Mouse (Mus musculus) forebrain, embryonic 15.5 days (tissue): ENCODE measurements at regions not wholly inside any gene's neighbourhood (a gene's known extent, or its start where the extent isn't known, plus 50 kb on each side); places are given as distances from the start of the nearest gene placed in this dataset.
A peak's percentile ranks its signal among the peaks of the same experiment; 100 is the strongest.

ENCODE experiments used
- ATAC-seq: fragments of 200-750 bp; cut with Nextera tagmentation; replicated peaks from 2 replicates; pipeline ENCODE4 v1.8.0; 2017; ENCODE audit warnings: mild to moderate bottlenecking, moderate TSS enrichment, moderate library complexity
- H3K27ac ChIP-seq: fragments of 300-500 bp; sonication (generic); replicated peaks from 2 replicates; pipeline ENCODE4 v1.5.1; 2015; ENCODE audit warnings: mild to moderate bottlenecking, inconsistent platforms
- H3K27me3 ChIP-seq: fragments of 300-500 bp; sonication (generic); 2 replicates; pipeline ENCODE4 v1.6.1; 2015; ENCODE audit warnings: inconsistent platforms
- H3K36me3 ChIP-seq: fragments of 300-500 bp; sonication (generic); 2 replicates; pipeline ENCODE4 v1.6.1; 2015; ENCODE audit warnings: mild to moderate bottlenecking, inconsistent platforms
- H3K4me1 ChIP-seq: fragments of 300-500 bp; sonication (generic); 2 replicates; pipeline ENCODE4 v1.6.1; 2015; ENCODE audit warnings: inconsistent platforms
- H3K4me2 ChIP-seq: fragments of 300-500 bp; sonication (generic); replicated peaks from 2 replicates; pipeline ENCODE4 v1.6.1; 2015; ENCODE audit warnings: mild to moderate bottlenecking, inconsistent platforms
- H3K4me3 ChIP-seq: fragments of 300-500 bp; sonication (generic); 2 replicates; pipeline ENCODE4 v1.5.1; 2015; ENCODE audit warnings: mild to moderate bottlenecking, inconsistent platforms
- H3K9ac ChIP-seq: fragments of 300-500 bp; sonication (generic); replicated peaks from 2 replicates; pipeline ENCODE4 v1.6.1; 2015; ENCODE audit warnings: mild to moderate bottlenecking, inconsistent platforms
- H3K9me3 ChIP-seq: fragments of 300-500 bp; sonication (generic); 2 replicates; pipeline ENCODE4 v1.6.1; 2016; ENCODE audit warnings: inconsistent platforms
- WGBS: fragments of 180-500 bp; shearing (Covaris S2); methylation state at CpG from one replicate; pipeline ENCODE4 v1.1.7; 2015; ENCODE audit warnings: mixed read lengths; 5-methylcytosine and 5-hydroxymethylcytosine counted together

- no peak overlapping the region for H3K4me2 ChIP-seq
- H3K9me3 ChIP-seq: no peaks in the 10 kb centered on the region
- WGBS: 86% methylated on average over 11 of the region's 11 CpGs
- H3K36me3 ChIP-seq: no peaks in the 10 kb centered on the region
- no peak overlapping the region for H3K27ac ChIP-seq
- peaks cover 7% of the 10 kb centered on the region for H3K4me1 ChIP-seq
- no peaks in the 10 kb centered on the region for H3K27me3 ChIP-seq
- no peak for ATAC-seq
- no peak overlapping the region for H3K9ac ChIP-seq
- H3K4me3 ChIP-seq: no peak overlapping the region
These were observed 327.7 kb downstream of the Med13l start for GRCm38 (mm10) chr5:118888131-118888530.

DNA sequence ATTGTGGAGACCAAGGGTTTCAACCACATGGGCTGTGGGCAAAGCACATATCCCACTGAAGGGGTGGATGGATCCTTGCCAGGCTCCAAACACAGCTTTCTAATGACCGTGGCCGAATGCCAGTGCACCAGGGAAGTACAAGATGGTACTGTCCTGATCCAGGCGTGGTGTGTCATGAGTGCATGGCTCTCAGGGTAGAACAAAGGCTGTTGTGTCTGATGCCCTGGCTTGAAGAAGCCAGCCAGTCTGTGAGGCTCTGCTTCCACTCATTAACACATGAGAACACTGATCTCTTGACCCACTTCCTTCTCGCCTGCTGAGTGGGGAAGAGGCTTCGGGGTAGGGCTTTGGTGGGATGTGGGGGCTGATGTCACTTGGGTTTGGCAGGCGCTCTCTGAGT, 330.7 kb downstream of the Med13l start:
- Histone ChIP-seq H3K27ac (no peak overlapping the region), H3K9me3 (no peaks in the 10 kb centered on the region), H3K36me3 (no peaks in the 10 kb centered on the region), H3K9ac (no peak overlapping the region), H3K4me1 (peaks cover 7% of the 10 kb centered on the region), H3K27me3 (no peaks in the 10 kb centered on the region), H3K4me2 (no peak overlapping the region), H3K4me3 (no peak overlapping the region)
- peak; percentile 73 for ATAC-seq
- 37% methylated on average over 6 of the region's 6 CpGs for whole genome bisulfite sequencing

DNA sequence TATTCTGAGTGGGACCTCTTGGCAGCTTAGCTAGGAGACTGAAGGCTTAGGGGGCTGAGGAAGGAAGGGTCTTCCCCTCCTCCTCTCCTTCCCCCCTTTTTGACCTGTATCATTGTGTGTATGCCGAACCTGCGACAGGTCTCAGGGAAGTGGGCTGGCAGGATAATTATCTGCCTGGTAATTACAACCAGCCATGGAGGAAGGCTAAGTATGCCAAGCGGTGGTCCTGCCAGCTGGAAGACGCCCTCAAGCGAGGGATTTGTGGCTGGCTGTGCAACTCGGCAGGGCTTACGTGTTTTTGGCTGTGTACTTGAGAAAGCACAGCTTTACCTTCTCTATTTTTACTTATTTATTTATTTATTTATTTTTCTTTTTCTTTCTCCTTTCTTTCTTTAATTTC, 347.7 kb downstream of the Med13l start:
- no peak overlapping the region for H3K9ac ChIP-seq
- no peaks in the 10 kb centered on the region for H3K36me3 ChIP-seq
- H3K27ac ChIP-seq: no peak overlapping the region
- ATAC-seq: no peak
- no peak overlapping the region for H3K4me3 ChIP-seq
- H3K4me2 ChIP-seq: no peak overlapping the region
- 0 out of 2 replicates have a peak, but pooled peaks cover 2% of the 10 kb centered on the region for H3K27me3 ChIP-seq
- peaks cover 3% of the 10 kb centered on the region for H3K4me1 ChIP-seq
- 28% methylated on average over 7 of the region's 7 CpGs for WGBS
- 0 out of 2 replicates have a peak, but pooled peaks cover 4% of the 10 kb centered on the region for H3K9me3 ChIP-seq

DNA sequence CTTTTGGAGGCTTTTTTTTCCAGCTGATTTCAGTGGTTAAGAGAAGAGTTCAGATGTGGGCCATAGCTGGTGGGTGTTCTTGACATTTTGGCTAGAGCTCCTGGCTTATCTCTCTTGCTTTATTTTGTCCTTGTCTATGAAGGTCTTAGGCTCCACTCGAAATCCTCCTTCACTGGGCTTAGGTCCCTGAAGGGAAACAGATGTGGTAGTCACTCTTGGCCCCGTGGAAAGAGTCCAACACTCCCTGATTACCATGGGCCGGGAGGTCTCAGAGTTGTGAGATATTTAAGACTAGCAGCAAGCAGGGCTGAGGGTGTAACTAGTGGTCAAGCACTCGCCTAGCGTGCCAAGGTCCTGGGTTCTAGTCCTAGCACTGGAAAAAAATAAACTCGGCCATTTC, 349.3 kb downstream of the Med13l start:
- Histone ChIP-seq H3K36me3 (no peaks in the 10 kb centered on the region), H3K4me1 (peaks cover 3% of the 10 kb centered on the region), H3K27me3 (0 out of 2 replicates have a peak, but pooled peaks cover 2% of the 10 kb centered on the region), H3K4me2 (no peak overlapping the region), H3K9ac (no peak overlapping the region), H3K27ac (no peak overlapping the region), H3K4me3 (no peak overlapping the region), H3K9me3 (no peaks in the 10 kb centered on the region)
- 89% methylated on average over 6 of the region's 6 CpGs for WGBS
- no peak for ATAC-seq

GRCm38 (mm10) chr5:118914191-118914750, 353.8 kb downstream of the Med13l start:
- Histone ChIP-seq H3K9me3 (no peaks in the 10 kb centered on the region), H3K27ac (no peak overlapping the region), H3K36me3 (no peaks in the 10 kb centered on the region), H3K4me2 (no peak overlapping the region), H3K4me1 (no peaks in the 10 kb centered on the region), H3K9ac (no peak overlapping the region), H3K27me3 (0 out of 2 replicates have a peak, but pooled peaks cover 2% of the 10 kb centered on the region), H3K4me3 (no peak overlapping the region)
- ATAC-seq: no peak
- 23% methylated on average over 6 of the region's 6 CpGs for WGBS

DNA sequence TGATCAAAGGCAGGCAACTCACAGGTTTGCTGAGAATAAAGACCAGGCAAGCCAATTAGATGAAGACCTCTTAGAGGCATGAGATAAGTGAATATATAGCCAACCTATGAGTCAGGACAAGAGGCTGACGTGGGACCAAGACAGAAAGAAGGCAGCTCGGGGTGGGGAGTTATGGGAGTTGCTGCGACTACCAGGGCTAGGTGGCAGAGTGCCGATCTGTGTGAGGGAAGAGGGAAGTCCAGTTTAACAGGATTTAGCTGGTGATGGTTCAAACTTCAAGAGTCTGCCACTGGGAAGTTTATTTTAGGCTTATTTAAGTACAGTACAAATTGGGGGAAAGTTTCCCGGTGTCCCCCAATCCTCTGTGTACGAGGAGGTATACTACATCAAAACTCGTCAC, 362.9 kb downstream of the Med13l start:
- Histone ChIP-seq H3K36me3 (no peaks in the 10 kb centered on the region), H3K27me3 (no peaks in the 10 kb centered on the region), H3K4me3 (no peak overlapping the region), H3K9ac (no peak overlapping the region), H3K4me2 (no peak overlapping the region), H3K4me1 (no peaks in the 10 kb centered on the region), H3K9me3 (no peaks in the 10 kb centered on the region), H3K27ac (no peak overlapping the region)
- no peak for ATAC-seq
- WGBS: 93% methylated on average over 7 of the region's 7 CpGs

- Histone ChIP-seq H3K27me3 (0 out of 2 replicates have a peak, but pooled peaks cover 4% of the 10 kb centered on the region), H3K27ac (no peak overlapping the region), H3K4me1 (peaks cover 6% of the 10 kb centered on the region; the same call in 1 of the 2 replicates), H3K36me3 (no peaks in the 10 kb centered on the region), H3K9me3 (no peaks in the 10 kb centered on the region), H3K4me2 (no peak overlapping the region), H3K9ac (no peak overlapping the region), H3K4me3 (no peak overlapping the region)
- no peak for ATAC-seq
- 95% methylated on average over 4 of the region's 4 CpGs for WGBS
These were observed 368.6 kb downstream of the Med13l start for GRCm38 (mm10) chr5:118929037-118929436.

DNA sequence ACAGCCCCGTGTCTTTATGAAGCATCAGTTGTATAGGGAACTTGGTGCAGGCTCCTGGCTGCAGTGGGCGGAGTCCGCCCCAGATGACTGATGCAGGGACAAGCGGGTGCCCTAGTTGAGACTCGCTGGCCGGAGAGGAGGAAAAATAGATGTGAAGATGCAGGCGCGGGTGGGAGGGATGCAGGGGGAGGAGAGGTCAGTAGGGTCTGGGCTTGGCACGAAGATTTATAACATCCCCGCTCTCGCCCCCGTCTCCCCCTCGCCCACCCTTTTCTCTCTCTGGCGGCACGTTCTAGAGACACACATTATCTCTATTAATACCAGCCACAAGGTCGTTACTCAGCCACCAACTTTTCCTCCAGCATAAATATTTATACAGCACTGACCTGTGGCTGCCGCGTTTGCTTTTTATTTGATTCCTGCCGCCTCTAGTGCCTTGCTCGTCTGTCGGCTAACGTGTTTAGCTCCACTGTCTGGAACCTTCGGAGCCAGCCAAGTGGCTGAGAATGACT, 369.6 kb downstream of the Med13l start:
- no peaks in the 10 kb centered on the region for H3K36me3 ChIP-seq
- H3K9ac ChIP-seq: no peak overlapping the region
- 14% methylated on average over 23 of the region's 23 CpGs for WGBS
- no peaks in the 10 kb centered on the region for H3K9me3 ChIP-seq
- 0 out of 2 replicates have a peak, but pooled peaks cover 4% of the 10 kb centered on the region for H3K27me3 ChIP-seq
- peak overlapping the region; percentile 44 for H3K4me2 ChIP-seq
- peaks cover 6% of the 10 kb centered on the region; the same call in 1 of the 2 replicates for H3K4me1 ChIP-seq
- no peak overlapping the region for H3K27ac ChIP-seq
- peak overlapping the region; percentile 29 for H3K4me3 ChIP-seq
- ATAC-seq: no peak

DNA sequence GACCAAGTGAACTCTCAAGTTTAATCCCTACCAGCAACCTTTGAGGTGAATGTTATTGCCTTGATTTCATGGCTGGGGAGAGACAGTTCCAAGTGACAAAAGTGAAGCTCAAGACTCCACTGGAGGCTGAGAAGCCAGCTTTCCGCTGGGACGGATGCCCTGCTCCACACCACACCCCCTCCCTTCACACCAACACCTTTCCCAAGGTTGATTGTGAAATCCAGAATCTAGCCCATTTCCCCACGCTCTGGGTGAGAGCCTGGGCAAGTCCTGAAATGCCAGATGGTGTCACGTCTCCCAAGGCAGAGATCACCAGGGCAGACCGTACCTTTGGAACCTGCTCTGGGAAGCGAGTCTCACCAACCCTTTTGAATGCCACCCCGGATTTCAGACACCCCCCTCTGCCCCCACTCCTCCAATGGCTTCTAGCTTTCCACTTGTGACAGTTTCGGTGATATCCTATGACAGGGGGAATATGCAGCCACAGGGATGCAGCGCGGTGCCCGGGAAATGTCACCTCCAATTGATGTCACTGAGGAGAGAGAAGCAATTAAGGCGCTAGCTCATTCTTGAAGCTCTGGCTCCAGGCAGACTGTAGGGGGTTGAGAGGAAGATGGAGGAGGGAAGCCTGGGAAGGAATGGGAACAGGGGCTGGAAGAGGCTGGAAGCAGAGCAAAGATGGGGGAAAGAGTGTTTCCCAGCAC, 379.0 kb downstream of the Med13l start:
- Histone ChIP-seq H3K4me1 (peaks cover 6% of the 10 kb centered on the region; the same call in 1 of the 2 replicates), H3K36me3 (no peaks in the 10 kb centered on the region), H3K27ac (no peak overlapping the region), H3K4me2 (no peak overlapping the region), H3K27me3 (no peaks in the 10 kb centered on the region), H3K9me3 (no peaks in the 10 kb centered on the region), H3K9ac (no peak overlapping the region), H3K4me3 (no peak overlapping the region)
- 76% methylated on average over 12 of the region's 12 CpGs for WGBS
- no peak for ATAC-seq

DNA sequence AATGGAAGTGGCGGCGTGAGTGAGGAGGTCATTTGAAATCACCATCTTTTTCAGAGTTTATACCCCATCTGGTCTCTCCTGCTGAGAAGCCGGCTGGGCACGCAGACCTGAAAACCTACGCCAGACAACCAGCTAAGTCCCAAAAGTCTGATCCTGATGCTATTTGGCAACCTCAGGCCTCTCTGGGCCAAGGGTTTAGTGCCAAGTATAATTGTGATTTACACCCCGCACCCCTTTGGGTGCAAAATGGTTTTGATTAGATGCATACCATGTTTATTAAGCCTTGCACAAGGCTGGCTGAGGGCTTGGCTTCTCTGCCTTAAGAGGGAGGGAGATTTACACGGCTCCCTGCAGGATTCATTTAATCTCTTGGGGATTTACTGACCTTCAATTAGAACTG, 383.8 kb downstream of the Med13l start:
- H3K4me1 ChIP-seq: peaks cover 30% of the 10 kb centered on the region
- no peaks in the 10 kb centered on the region for H3K36me3 ChIP-seq
- WGBS: 8% methylated on average over 7 of the region's 7 CpGs
- H3K4me2 ChIP-seq: no peak overlapping the region
- ATAC-seq: no peak
- H3K27ac ChIP-seq: no peak overlapping the region
- no peaks in the 10 kb centered on the region for H3K9me3 ChIP-seq
- no peak overlapping the region for H3K9ac ChIP-seq
- no peak overlapping the region for H3K4me3 ChIP-seq
- H3K27me3 ChIP-seq: no peaks in the 10 kb centered on the region

GRCm38 (mm10) chr5:118946090-118946489, 385.6 kb downstream of the Med13l start:
- Histone ChIP-seq H3K4me1 (peaks cover 30% of the 10 kb centered on the region), H3K27me3 (no peaks in the 10 kb centered on the region), H3K4me3 (no peak overlapping the region), H3K36me3 (no peaks in the 10 kb centered on the region), H3K4me2 (no peak overlapping the region), H3K9ac (no peak overlapping the region), H3K9me3 (no peaks in the 10 kb centered on the region), H3K27ac (peak overlapping the region; percentile 54)
- 9% methylated on average over 8 of the region's 8 CpGs for WGBS
- peak; percentile 51; the same call in 1 of the 2 replicates for ATAC-seq

DNA sequence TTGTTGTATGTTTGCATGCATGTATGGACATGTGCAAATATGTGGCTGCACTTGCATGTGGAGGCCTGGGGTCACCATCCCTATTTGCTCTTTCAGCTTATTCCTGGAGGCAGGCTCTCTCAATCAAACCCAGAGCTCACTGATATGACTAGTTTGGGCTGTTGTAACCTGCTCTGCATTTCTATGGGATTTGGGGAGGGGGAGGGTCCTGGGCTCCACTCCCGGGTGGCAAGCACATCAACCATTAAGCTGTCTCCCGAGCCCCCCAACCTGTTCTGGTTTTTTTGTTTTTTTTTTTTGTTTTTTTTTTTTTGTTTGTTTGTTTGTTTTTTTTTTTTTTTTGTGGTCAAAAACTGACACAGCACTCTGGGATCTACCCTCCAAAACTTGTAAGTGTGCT, 386.5 kb downstream of the Med13l start:
- Histone ChIP-seq H3K9ac (no peak overlapping the region), H3K4me1 (peaks cover 30% of the 10 kb centered on the region), H3K27ac (no peak overlapping the region), H3K4me3 (no peak overlapping the region), H3K36me3 (no peaks in the 10 kb centered on the region), H3K9me3 (no peaks in the 10 kb centered on the region), H3K27me3 (no peaks in the 10 kb centered on the region), H3K4me2 (no peak overlapping the region)
- WGBS: 17% methylated on average over 2 of the region's 2 CpGs
- ATAC-seq: no peak
